Mouse (Mus musculus) kidney, adult 8-10 months (tissue): ENCODE measurements at regions not wholly inside any gene's neighbourhood (a gene's known extent, or its start where the extent isn't known, plus 50 kb on each side); places are given as distances from the start of the nearest gene placed in this dataset.

Experiments
- DNase-seq, 2 experiments: peaks; one replicate each; pipeline ENCODE4 v3.0.0; 2022

- DNase-seq: no peak
Measured at GRCm38 (mm10) chr3:137563541-137564080, 57.8 kb upstream of the Ddit4l start.

- no peak for DNase-seq
Measured at GRCm38 (mm10) chr3:137564282-137564681, 57.1 kb upstream of the Ddit4l start.

DNA sequence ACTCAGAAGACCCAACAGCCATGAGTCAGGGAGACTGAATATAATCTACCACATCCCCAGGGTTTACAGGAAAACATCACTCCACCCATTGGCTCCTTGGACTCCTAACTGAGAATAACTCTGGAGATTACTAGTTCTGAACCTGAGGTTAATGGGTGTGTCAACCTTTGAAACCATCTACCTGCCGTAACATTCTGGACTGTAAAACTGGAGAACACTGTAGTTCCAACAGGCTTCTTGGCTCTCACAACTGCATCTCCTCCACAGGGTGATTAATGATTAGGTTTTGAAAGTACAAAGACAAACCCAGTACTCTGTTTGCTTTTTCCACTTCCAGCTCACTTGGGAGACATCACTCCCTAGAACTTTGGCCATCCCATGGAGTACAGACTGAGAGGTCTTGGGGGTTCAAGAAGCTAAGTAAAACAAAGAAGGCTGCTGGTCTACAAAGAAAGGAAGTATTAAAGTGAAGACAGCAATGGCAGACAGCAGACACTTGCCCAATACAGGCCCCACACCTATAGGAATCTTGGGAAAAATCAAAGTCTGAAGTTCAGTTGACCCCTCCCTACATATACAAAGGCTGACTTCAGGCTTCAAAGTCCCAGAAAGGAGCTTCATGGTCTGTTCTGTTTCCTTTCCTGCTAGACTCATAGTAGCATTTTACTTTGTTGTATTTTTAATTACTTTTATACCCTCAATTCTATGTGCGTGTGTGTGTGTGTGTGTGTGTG lies 52.7 kb upstream of the Ddit4l start:
- DNase-seq: peak; percentile 32 to 49
